In genomic region chr9:107322461-107323050, GRCm38 (mm10) we compare ENCODE assay signal across 19 mouse cellular contexts. TPM values are rescaled to one million over a fixed set of nuclear protein-coding genes. Genes with fewer than 3 reads are reported as not detected.
DNase-seq lines count a peak whose midpoint lies in the region; ATAC-seq and TF ChIP-seq lines count a peak whose summit lies in the region.
"Had no signal": no experiment of that assay in that cellular context is flagged by ENCODE, and none has a peak within 500 bp of the region (broad histone marks: within the 10 kb centered on the region; RNA-seq: fewer than 3 reads in every experiment).

No protein-coding gene starts in this region.

- H3K4me2 ChIP-seq in heart, embryonic 15.5 days, result no peak overlapping the region
- H3K4me2 ChIP-seq in intestine, embryonic 16.5 days (ENCODE audit: low read depth, low read length), result no peak overlapping the region
- no peak overlapping the region for H3K4me2 ChIP-seq in stomach, postnatal 0 days (replicated peaks; ENCODE audit: low read depth)
- H3K4me2 ChIP-seq: forebrain, embryonic 15.5 days; hindbrain, embryonic 15.5 days had no signal

- H3K4me3 ChIP-seq in heart, embryonic 15.5 days, result no peak overlapping the region
- H3K4me3 ChIP-seq in intestine, embryonic 16.5 days (ENCODE audit: low read length), result no peak overlapping the region
- no peak overlapping the region for H3K4me3 ChIP-seq in stomach, postnatal 0 days (ENCODE audit: low read depth, low read length)
- H3K4me3 ChIP-seq: erythroblast, embryonic 14.5 days; forebrain, embryonic 15.5 days; hindbrain, embryonic 15.5 days; limb, embryonic 10.5 days had no signal

- peak overlapping the region; percentile 17; the same call in 1 of the 2 replicates for H3K27ac ChIP-seq in heart, embryonic 15.5 days
- H3K27ac ChIP-seq in intestine, embryonic 16.5 days (ENCODE audit: low read length), result no peak overlapping the region
- 0 out of 2 replicates have a peak overlapping the region, but pooled peaks have one; percentile 6 for H3K27ac ChIP-seq in stomach, postnatal 0 days (replicated peaks)
- H3K27ac ChIP-seq: forebrain, embryonic 15.5 days; hindbrain, embryonic 15.5 days; limb, embryonic 10.5 days had no signal

- DNase-seq in heart, postnatal 4 days, result no peak
- peak; percentile 62 to 70 for DNase-seq in lung, adult 18-20 months
- DNase-seq in lung, postnatal 14 days, result no peak
- peak; percentile 55 for DNase-seq in stomach, postnatal 0 days (ENCODE audit: low spot score)
- no peak for DNase-seq in right cerebral cortex, postnatal 10 days (ENCODE audit: low spot score in 2 of 2)
- DNase-seq: adrenal gland, postnatal 36 days; cerebellum, adult 18-20 months; gastrocnemius, postnatal 36 days; kidney, adult 18-20 months; liver, postnatal 0 days; right cerebral cortex, postnatal 25 days had no signal

- H3K9me3 ChIP-seq in heart, embryonic 15.5 days (replicated peaks), result no peaks in the 10 kb centered on the region
- no peaks in the 10 kb centered on the region for H3K9me3 ChIP-seq in intestine, embryonic 16.5 days (ENCODE audit: control insufficient read depth, low read length)
- H3K9me3 ChIP-seq in stomach, postnatal 0 days (ENCODE audit: control insufficient read depth, low read length), result no peaks in the 10 kb centered on the region
- H3K9me3 ChIP-seq: forebrain, embryonic 15.5 days; hindbrain, embryonic 15.5 days; limb, embryonic 10.5 days had no signal

- no peak for ATAC-seq in heart, embryonic 15.5 days (replicated peaks; ENCODE audit: insufficient number of reproducible peaks, insufficient read depth, low FRiP score, low read depth)
- ATAC-seq in intestine, embryonic 16.5 days, result peak; percentile 50
- peak; percentile 66 for ATAC-seq in stomach, postnatal 0 days (ENCODE audit: low FRiP score, low TSS enrichment)
- ATAC-seq: forebrain, embryonic 15.5 days; liver, postnatal 0 days; midbrain, embryonic 16.5 days had no signal

- no peaks in the 10 kb centered on the region for H3K27me3 ChIP-seq in heart, embryonic 15.5 days
- no peaks in the 10 kb centered on the region for H3K27me3 ChIP-seq in intestine, embryonic 16.5 days (replicated peaks; ENCODE audit: control insufficient read depth, insufficient read depth, low read length)
- no peaks in the 10 kb centered on the region for H3K27me3 ChIP-seq in stomach, postnatal 0 days (ENCODE audit: control insufficient read depth, insufficient read depth, low read length)
- H3K27me3 ChIP-seq: forebrain, embryonic 15.5 days; hindbrain, embryonic 15.5 days had no signal

- no peak for TF ChIP-seq EP300 in stomach, postnatal 0 days (optimal IDR thresholded peaks at IDR 0.05)

- no peaks in the 10 kb centered on the region for H3K36me3 ChIP-seq in heart, embryonic 15.5 days
- H3K36me3 ChIP-seq in intestine, embryonic 16.5 days (ENCODE audit: control insufficient read depth, insufficient read depth, low read length), result no peaks in the 10 kb centered on the region
- no peaks in the 10 kb centered on the region for H3K36me3 ChIP-seq in stomach, postnatal 0 days (ENCODE audit: control insufficient read depth, insufficient read depth, low read length)
- H3K36me3 ChIP-seq: forebrain, embryonic 15.5 days; hindbrain, embryonic 15.5 days had no signal

- WGBS in heart, embryonic 15.5 days, result 66% methylated on average over 8 of the region's 8 CpGs
- WGBS in intestine, embryonic 16.5 days, result 58% methylated on average over 8 of the region's 8 CpGs
- 59% methylated on average over 8 of the region's 8 CpGs for WGBS in stomach, postnatal 0 days

- H3K9ac ChIP-seq in heart, embryonic 15.5 days, result no peak overlapping the region
- no peak overlapping the region for H3K9ac ChIP-seq in intestine, embryonic 16.5 days (ENCODE audit: low read depth, low read length)
- H3K9ac ChIP-seq in stomach, postnatal 0 days (ENCODE audit: low read length), result no peak overlapping the region
- H3K9ac ChIP-seq: forebrain, embryonic 15.5 days; hindbrain, embryonic 15.5 days; liver, postnatal 0 days had no signal

- no peak for TF ChIP-seq CTCF in stomach, postnatal 0 days (IDR thresholded peaks at IDR 0.05; ENCODE audit: low read depth)

- peaks cover 39% of the 10 kb centered on the region for H3K4me1 ChIP-seq in heart, embryonic 15.5 days (replicated peaks)
- no peaks in the 10 kb centered on the region for H3K4me1 ChIP-seq in intestine, embryonic 16.5 days (ENCODE audit: control insufficient read depth, insufficient read depth, low read length)
- no peaks in the 10 kb centered on the region for H3K4me1 ChIP-seq in stomach, postnatal 0 days (replicated peaks; ENCODE audit: control insufficient read depth, insufficient read depth)
- H3K4me1 ChIP-seq: forebrain, embryonic 15.5 days; hindbrain, embryonic 15.5 days; limb, embryonic 10.5 days had no signal

RNA-seq across cellular contexts. Expression of gene Hemk1, which starts 15.6 kb away (rescaled TPM):
- polyA plus RNA-seq in heart, embryonic 15.5 days (2015; fragmentation: Nextera tagmentation; extraction: Ambion mirVana), result 11.2 and 11.8 TPM in 2 replicates
- 10 to 100 TPM; 13.0 to 15.0 TPM for total RNA-seq in heart, postnatal 4 days (2021)
- polyA plus RNA-seq in intestine, embryonic 16.5 days (2015; fragmentation: Nextera tagmentation; extraction: Ambion mirVana), result 11.2 and 11.8 TPM in 2 replicates
- polyA plus RNA-seq in stomach, postnatal 0 days (2015; fragmentation: Nextera tagmentation; extraction: Ambion mirVana), result 5.3 and 6.7 TPM in 2 replicates

RNA-seq across cellular contexts. Expression of gene 6430571L13Rik, which starts 17.8 kb away (rescaled TPM):
- polyA plus RNA-seq in heart, embryonic 15.5 days (2015; fragmentation: Nextera tagmentation; extraction: Ambion mirVana), result 0.90 and 1.1 TPM in 2 replicates
- 1 to 10 TPM; 4.6 to 5.8 TPM for total RNA-seq in heart, postnatal 4 days (2021)
- 0.21 and 0.26 TPM in 2 replicates for polyA plus RNA-seq in intestine, embryonic 16.5 days (2015; fragmentation: Nextera tagmentation; extraction: Ambion mirVana)
- 0.63 and 0.73 TPM in 2 replicates for polyA plus RNA-seq in stomach, postnatal 0 days (2015; fragmentation: Nextera tagmentation; extraction: Ambion mirVana)
- total RNA-seq: neutrophil, adult 5-6 weeks had no signal
- polyA plus RNA-seq: erythroblast, embryonic 14.5 days had no signal

RNA-seq across cellular contexts. Expression of gene Cish, which starts 26.7 kb away (rescaled TPM):
- polyA plus RNA-seq in heart, embryonic 15.5 days (2015; fragmentation: Nextera tagmentation; extraction: Ambion mirVana), result 31.1 and 36.3 TPM in 2 replicates
- total RNA-seq in heart, postnatal 4 days (2021), result 100 to 1,000 TPM; 146 to 176 TPM
- polyA plus RNA-seq in intestine, embryonic 16.5 days (2015; fragmentation: Nextera tagmentation; extraction: Ambion mirVana), result 17.5 and 19.9 TPM in 2 replicates
- 30.8 and 32.2 TPM in 2 replicates for polyA plus RNA-seq in stomach, postnatal 0 days (2015; fragmentation: Nextera tagmentation; extraction: Ambion mirVana)

RNA-seq across cellular contexts. Expression of gene Mapkapk3, which starts 32.9 kb away (rescaled TPM):
- polyA plus RNA-seq in heart, embryonic 15.5 days (2015; fragmentation: Nextera tagmentation; extraction: Ambion mirVana), result 6.9 and 12.9 TPM in 2 replicates
- 10 to 100 TPM; 18.3 to 18.9 TPM for total RNA-seq in heart, postnatal 4 days (2021)
- 41.1 and 47.6 TPM in 2 replicates for polyA plus RNA-seq in intestine, embryonic 16.5 days (2015; fragmentation: Nextera tagmentation; extraction: Ambion mirVana)
- 32.0 and 37.4 TPM in 2 replicates for polyA plus RNA-seq in stomach, postnatal 0 days (2015; fragmentation: Nextera tagmentation; extraction: Ambion mirVana)

Comparison
In these comparisons a context has a peak if more than half of its experiments do, and no peak if none do; other contexts are left out.
1. DNase-seq: peak in lung, adult 18-20 months (2 of 2) and stomach, postnatal 0 days (single experiment); none in heart, postnatal 4 days (single experiment), lung, postnatal 14 days (single experiment) and right cerebral cortex, postnatal 10 days (0 of 2).